ENCODE assay signal across 8 mouse cellular contexts in the genomic region with DNA sequence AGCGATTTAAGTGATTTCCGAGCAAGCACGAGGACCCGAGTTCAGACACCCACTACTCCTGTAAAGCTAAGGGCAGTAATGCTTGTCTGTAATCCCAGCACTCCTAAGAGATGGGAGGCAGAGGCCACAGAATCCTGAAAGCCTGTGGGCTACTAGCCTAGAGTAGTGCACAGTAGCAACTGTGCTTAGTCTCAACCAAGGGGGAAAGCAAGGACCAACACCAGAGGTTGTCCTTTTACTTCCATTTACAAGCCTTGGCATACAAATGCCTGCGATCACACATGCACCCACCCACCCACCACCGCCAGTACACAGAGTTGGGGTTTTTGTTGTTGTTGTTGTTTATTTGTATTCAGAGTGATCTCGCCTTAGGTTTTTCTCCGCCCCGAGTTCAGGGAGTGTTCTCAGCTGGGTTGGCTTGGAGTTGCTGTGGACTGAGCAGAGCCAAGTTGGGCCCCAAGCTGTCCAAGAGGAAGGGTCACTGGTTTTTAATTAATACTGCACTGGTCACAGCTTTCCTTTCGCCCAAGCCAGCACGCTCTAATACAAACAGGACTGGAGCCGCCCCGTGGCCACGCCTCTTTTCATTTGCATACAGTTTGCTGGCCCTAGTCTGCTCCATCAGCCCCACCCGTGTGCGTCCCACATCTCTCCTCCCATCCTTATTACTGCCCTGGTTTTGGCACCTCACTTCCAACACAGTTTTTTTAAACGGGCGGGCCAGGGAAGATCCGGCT.
A peak's percentile ranks its signal among the peaks of the same experiment; 100 is the strongest.
DNase-seq lines count a peak whose midpoint lies in the region; ATAC-seq and TF ChIP-seq lines count a peak whose summit lies in the region.

No protein-coding gene starts in this region.

- no peak for TF ChIP-seq CTCF in heart, postnatal 0 days (IDR thresholded peaks at IDR 0.05; ENCODE audit: low read depth)

- H3K27me3 ChIP-seq in heart, postnatal 0 days (ENCODE audit: control insufficient read depth, insufficient read depth, low read length) = no peaks in the 10 kb centered on the region
- H3K27me3 ChIP-seq in forebrain, embryonic 11.5 days (ENCODE audit: control insufficient read depth, insufficient read depth, low read length) = no peaks in the 10 kb centered on the region
- H3K27me3 ChIP-seq in limb, embryonic 12.5 days = no peaks in the 10 kb centered on the region
- H3K27me3 ChIP-seq in midbrain, embryonic 15.5 days (replicated peaks) = no peaks in the 10 kb centered on the region

- no peaks in the 10 kb centered on the region for H3K9me3 ChIP-seq in heart, postnatal 0 days (replicated peaks; ENCODE audit: control insufficient read depth, low read length)
- no peaks in the 10 kb centered on the region for H3K9me3 ChIP-seq in forebrain, embryonic 11.5 days (ENCODE audit: control insufficient read depth, low read length)
- no peaks in the 10 kb centered on the region for H3K9me3 ChIP-seq in limb, embryonic 12.5 days
- no peaks in the 10 kb centered on the region for H3K9me3 ChIP-seq in midbrain, embryonic 15.5 days

- no peak for DNase-seq in heart, postnatal 0 days (ENCODE audit: low spot score)
- no peak for DNase-seq in heart, postnatal 36 days
- DNase-seq in forebrain, embryonic 11.5 days (ENCODE audit: low spot score) = no peak
- DNase-seq in cerebellum, adult 11 months = no peak
- DNase-seq in urinary bladder, postnatal 25 days (ENCODE audit: low spot score) = no peak
- DNase-seq in cerebellum, postnatal 14 days = no peak

- H3K36me3 ChIP-seq in heart, postnatal 0 days (replicated peaks; ENCODE audit: control insufficient read depth, insufficient read depth, low read length) = no peaks in the 10 kb centered on the region
- no peaks in the 10 kb centered on the region for H3K36me3 ChIP-seq in forebrain, embryonic 11.5 days (ENCODE audit: control insufficient read depth, insufficient read depth, low read length)
- H3K36me3 ChIP-seq in limb, embryonic 12.5 days = no peaks in the 10 kb centered on the region
- no peaks in the 10 kb centered on the region for H3K36me3 ChIP-seq in midbrain, embryonic 15.5 days (replicated peaks)

- TF ChIP-seq EP300 in heart, postnatal 0 days (IDR thresholded peaks at IDR 0.05; ENCODE audit: low read depth) = no peak

- no peak overlapping the region for H3K9ac ChIP-seq in heart, postnatal 0 days (replicated peaks; ENCODE audit: low read depth, low read length)
- no peak overlapping the region for H3K9ac ChIP-seq in forebrain, embryonic 11.5 days (ENCODE audit: low read length)
- H3K9ac ChIP-seq in limb, embryonic 12.5 days (replicated peaks) = 0 out of 2 replicates have a peak overlapping the region, but pooled peaks have one; percentile 19
- H3K9ac ChIP-seq in midbrain, embryonic 15.5 days = no peak overlapping the region

- H3K4me2 ChIP-seq in heart, postnatal 0 days (ENCODE audit: low read depth, low read length) = peak overlapping the region; percentile 53
- peak overlapping the region; percentile 28; the same call in 1 of the 2 replicates for H3K4me2 ChIP-seq in forebrain, embryonic 11.5 days (ENCODE audit: low read depth, low read length, severe bottlenecking)
- H3K4me2 ChIP-seq in limb, embryonic 12.5 days = peak overlapping the region; percentile 50
- peak overlapping the region; percentile 28 for H3K4me2 ChIP-seq in midbrain, embryonic 15.5 days

- intact Hi-C loops in heart, postnatal 36 days (cut with DNase I) = no loop called here

- peak; percentile 57 for ATAC-seq in heart, postnatal 0 days (ENCODE audit: insufficient read depth, low read depth)
- peak; percentile 88 for ATAC-seq in forebrain, embryonic 11.5 days (replicated peaks; ENCODE audit: low FRiP score)
- peak; percentile 85 for ATAC-seq in limb, embryonic 12.5 days (ENCODE audit: insufficient number of reproducible peaks, insufficient read depth, low FRiP score, low TSS enrichment, low read depth)
- peak; percentile 74 for ATAC-seq in midbrain, embryonic 15.5 days (replicated peaks)

- no peak overlapping the region for H3K27ac ChIP-seq in heart, postnatal 0 days (ENCODE audit: low read depth)
- no peak overlapping the region for H3K27ac ChIP-seq in forebrain, embryonic 11.5 days (ENCODE audit: low read depth, low read length)
- no peak overlapping the region for H3K27ac ChIP-seq in limb, embryonic 12.5 days
- no peak overlapping the region for H3K27ac ChIP-seq in midbrain, embryonic 15.5 days

- 34% methylated on average over 19 of the region's 19 CpGs for WGBS in heart, postnatal 0 days
- WGBS in forebrain, embryonic 11.5 days = 42% methylated on average over 19 of the region's 19 CpGs
- WGBS in limb, embryonic 12.5 days = 31% methylated on average over 19 of the region's 19 CpGs
- 40% methylated on average over 19 of the region's 19 CpGs for WGBS in midbrain, embryonic 15.5 days

- no peaks in the 10 kb centered on the region; the same call in 1 of the 2 replicates for H3K4me1 ChIP-seq in heart, postnatal 0 days (ENCODE audit: control insufficient read depth, insufficient read depth)
- no peaks in the 10 kb centered on the region for H3K4me1 ChIP-seq in forebrain, embryonic 11.5 days (replicated peaks; ENCODE audit: control insufficient read depth, insufficient read depth, low read length)
- no peaks in the 10 kb centered on the region; the same call in 1 of the 2 replicates for H3K4me1 ChIP-seq in limb, embryonic 12.5 days (replicated peaks)
- H3K4me1 ChIP-seq in midbrain, embryonic 15.5 days = 0 out of 2 replicates have a peak, but pooled peaks cover 3% of the 10 kb centered on the region

- peak overlapping the region; percentile 11 for H3K4me3 ChIP-seq in heart, postnatal 0 days (ENCODE audit: low read depth, low read length)
- H3K4me3 ChIP-seq in forebrain, embryonic 11.5 days (ENCODE audit: low read depth, low read length) = no peak overlapping the region
- H3K4me3 ChIP-seq in limb, embryonic 12.5 days (replicated peaks) = 0 out of 2 replicates have a peak overlapping the region, but pooled peaks have one; percentile 11
- no peak overlapping the region for H3K4me3 ChIP-seq in midbrain, embryonic 15.5 days

Comparison
In these comparisons a context has a peak if more than half of its experiments do, and no peak if none do; other contexts are left out.
1. H3K4me3 ChIP-seq: peak in heart, postnatal 0 days (single experiment) and limb, embryonic 12.5 days (single experiment); none in forebrain, embryonic 11.5 days (single experiment) and midbrain, embryonic 15.5 days (single experiment).
2. Peak in every context shown above with its lines, with median percentiles within 50 percentile points of each other: ATAC-seq and H3K4me2 ChIP-seq.